Mouse (Mus musculus) heart, embryonic 10.5 days (tissue): ENCODE measurements at regions not wholly inside any gene's neighbourhood (a gene's known extent, or its start where the extent isn't known, plus 50 kb on each side); places are given as distances from the start of the nearest gene placed in this dataset.
A peak's percentile ranks its signal among the peaks of the same experiment; 100 is the strongest.

Experiments
- DNase-seq: peaks from one replicate; pipeline ENCODE4 v3.0.0-alpha.2; 2017; ENCODE audit warnings: low spot score
- H3K27ac ChIP-seq: fragments of 300-500 bp; sonication (generic); 2 replicates; pipeline ENCODE4 v1.5.1; 2016; ENCODE audit warnings: mild to moderate bottlenecking
- H3K27me3 ChIP-seq: fragments of 300-500 bp; sonication (generic); 2 replicates; pipeline ENCODE4 v1.6.1; 2016; ENCODE audit warnings: mild to moderate bottlenecking; ENCODE audit not compliant: poor library complexity, insufficient read depth, severe bottlenecking
- H3K36me3 ChIP-seq: fragments of 300-500 bp; sonication (generic); 2 replicates; pipeline ENCODE4 v1.6.1; 2016; ENCODE audit warnings: mild to moderate bottlenecking, moderate library complexity
- H3K4me1 ChIP-seq: fragments of 300-500 bp; sonication (generic); 2 replicates; pipeline ENCODE4 v1.6.1; 2016; ENCODE audit warnings: mild to moderate bottlenecking
- H3K4me3 ChIP-seq: fragments of 300-500 bp; sonication (generic); 2 replicates; pipeline ENCODE4 v1.5.1; 2016; ENCODE audit warnings: mild to moderate bottlenecking, moderate library complexity
- H3K9me3 ChIP-seq: fragments of 300-500 bp; sonication (generic); 2 replicates; pipeline ENCODE4 v1.6.1; 2016; ENCODE audit warnings: mild to moderate bottlenecking, moderate library complexity
- WGBS: fragments of 180-500 bp; shearing (Covaris S2); methylation state at CpG from one replicate; pipeline ENCODE4 v1.1.7; 2016; 5-methylcytosine and 5-hydroxymethylcytosine counted together

GRCm38 (mm10) chr13:55899501-55900189, 63.7 kb upstream of the Pitx1 start:
- H3K27ac ChIP-seq, result no peak overlapping the region
- WGBS, result 66% methylated on average over 10 of the region's 10 CpGs
- H3K9me3 ChIP-seq, result no peaks in the 10 kb centered on the region
- H3K4me1 ChIP-seq, result peaks cover 24% of the 10 kb centered on the region
- no peak overlapping the region for H3K4me3 ChIP-seq
- peaks cover 16% of the 10 kb centered on the region for H3K27me3 ChIP-seq
- H3K36me3 ChIP-seq, result no peaks in the 10 kb centered on the region
- DNase-seq, result no peak

GRCm38 (mm10) chr13:55898999-55899398, 63.0 kb upstream of the Pitx1 start:
- Histone ChIP-seq H3K9me3 (no peaks in the 10 kb centered on the region), H3K27ac (no peak overlapping the region), H3K4me1 (peaks cover 24% of the 10 kb centered on the region), H3K4me3 (no peak overlapping the region), H3K36me3 (no peaks in the 10 kb centered on the region), H3K27me3 (peaks cover 23% of the 10 kb centered on the region)
- DNase-seq, result no peak
- WGBS, result 48% methylated on average over 8 of the region's 8 CpGs

GRCm38 (mm10) chr13:55898257-55898950, 62.4 kb upstream of the Pitx1 start:
- Histone ChIP-seq H3K9me3 (no peaks in the 10 kb centered on the region), H3K27ac (no peak overlapping the region), H3K4me3 (peak overlapping the region; percentile 36; the same call in 1 of the 2 replicates), H3K4me1 (peaks cover 24% of the 10 kb centered on the region), H3K27me3 (peaks cover 28% of the 10 kb centered on the region), H3K36me3 (no peaks in the 10 kb centered on the region)
- no peak for DNase-seq
- 84% methylated on average over 17 of the region's 17 CpGs for WGBS

- no peaks in the 10 kb centered on the region for H3K9me3 ChIP-seq
- H3K36me3 ChIP-seq, result no peaks in the 10 kb centered on the region
- no peak overlapping the region for H3K4me3 ChIP-seq
- H3K27me3 ChIP-seq, result peaks cover 35% of the 10 kb centered on the region
- peaks cover 18% of the 10 kb centered on the region; the same call in 1 of the 2 replicates for H3K4me1 ChIP-seq
- no peak overlapping the region for H3K27ac ChIP-seq
- 83% methylated on average over 5 of the region's 5 CpGs for WGBS
- DNase-seq, result no peak
Observed at GRCm38 (mm10) chr13:55895505-55895904, 59.5 kb upstream of the Pitx1 start.

GRCm38 (mm10) chr13:55893154-55894018, 57.4 kb upstream of the Pitx1 start:
- 72% methylated on average over 25 of the region's 25 CpGs for WGBS
- Histone ChIP-seq H3K27ac (no peak overlapping the region), H3K27me3 (peaks cover 24% of the 10 kb centered on the region), H3K4me3 (no peak overlapping the region), H3K4me1 (peaks cover 13% of the 10 kb centered on the region; the same call in 1 of the 2 replicates), H3K36me3 (no peaks in the 10 kb centered on the region), H3K9me3 (no peaks in the 10 kb centered on the region)
- no peak for DNase-seq

- DNase-seq, result no peak
- no peak overlapping the region for H3K27ac ChIP-seq
- no peaks in the 10 kb centered on the region for H3K36me3 ChIP-seq
- no peak overlapping the region for H3K4me3 ChIP-seq
- 87% methylated on average over 3 of the region's 3 CpGs for WGBS
- no peaks in the 10 kb centered on the region for H3K9me3 ChIP-seq
- peaks cover 6% of the 10 kb centered on the region; the same call in 1 of the 2 replicates for H3K4me1 ChIP-seq
- peaks cover 22% of the 10 kb centered on the region for H3K27me3 ChIP-seq
Observed at GRCm38 (mm10) chr13:55892250-55892649, 56.3 kb upstream of the Pitx1 start.

- WGBS, result 84% methylated on average over 13 of the region's 13 CpGs
- Histone ChIP-seq H3K9me3 (no peaks in the 10 kb centered on the region), H3K4me1 (peaks cover 7% of the 10 kb centered on the region; the same call in 1 of the 2 replicates), H3K27me3 (peaks cover 5% of the 10 kb centered on the region; the same call in 1 of the 2 replicates), H3K36me3 (no peaks in the 10 kb centered on the region), H3K27ac (no peak overlapping the region), H3K4me3 (no peak overlapping the region)
- no peak for DNase-seq
Observed at GRCm38 (mm10) chr13:55887099-55887736, 51.2 kb upstream of the Pitx1 start.
